Mouse (Mus musculus) MEL (cell line): ENCODE results near the gene Lrrc61. TPM values are rescaled to one million over a fixed set of nuclear protein-coding genes. Genes with fewer than 3 reads are reported as not detected.

Experiments
- DNase-seq: peaks from one replicate; pipeline ENCODE4 v3.0.0; 2011; ENCODE audit warnings: low read depth, low spot score
- H3K27ac ChIP-seq: 2 replicates; pipeline ENCODE4 v1.5.1; 2012; ENCODE audit warnings: low read depth, mild to moderate bottlenecking, control low read depth, low read length, moderate library complexity; ENCODE audit not compliant: control insufficient read depth
- H3K27me3 ChIP-seq, 2 experiments: fragments of 150-350 bp in 1 of 2; sonication (generic) in 1 of 2; 2 replicates each; pipeline ENCODE4 v1.6.1; 2012; ENCODE audit warnings: low read length in 2 of 2, mild to moderate bottlenecking in 2 of 2, improper control_type of control experiment in 1 of 2, moderate library complexity in 1 of 2; ENCODE audit not compliant: insufficient read depth in 2 of 2, control insufficient read depth in 1 of 2
- H3K36me3 ChIP-seq, 2 experiments: 2 replicates each; pipeline ENCODE4 v1.6.1; 2012 to 2014; ENCODE audit warnings: low read length in 2 of 2, improper control_type of control experiment in 1 of 2, inconsistent platforms in 1 of 2, mild to moderate bottlenecking in 1 of 2; ENCODE audit not compliant: insufficient read depth in 2 of 2, control insufficient read depth in 1 of 2
- H3K4me1 ChIP-seq, 2 experiments: fragments of 150-350 bp in 1 of 2; sonication (generic) in 1 of 2; 2 replicates each; pipeline ENCODE4 v1.6.1; 2012; ENCODE audit warnings: low read length in 2 of 2, improper control_type of control experiment in 1 of 2, mild to moderate bottlenecking in 1 of 2; ENCODE audit not compliant: insufficient read depth in 2 of 2, control insufficient read depth in 1 of 2
- H3K4me3 ChIP-seq, 2 experiments: fragments of 150-350 bp in 1 of 2; sonication (generic) in 1 of 2; 2 replicates each; pipeline ENCODE4 v1.5.1; 2012; ENCODE audit warnings: low read depth in 2 of 2, low read length in 2 of 2, mild to moderate bottlenecking in 2 of 2, moderate library complexity in 2 of 2, control low read depth in 1 of 2, improper control_type of control experiment in 1 of 2; ENCODE audit not compliant: control insufficient read depth in 1 of 2, insufficient read depth in 1 of 2
- H3K79me2 ChIP-seq: 2 replicates; pipeline ENCODE4 v1.6.1; 2012; ENCODE audit warnings: mild to moderate bottlenecking, low read length, moderate library complexity; ENCODE audit not compliant: control insufficient read depth, poor library complexity, insufficient read depth
- H3K9ac ChIP-seq: 2 replicates; pipeline ENCODE4 v1.6.1; 2012; ENCODE audit warnings: low read depth, mild to moderate bottlenecking, control low read depth, low read length, moderate library complexity; ENCODE audit not compliant: control insufficient read depth, poor library complexity, severe bottlenecking
- H3K9me3 ChIP-seq: fragments of 150-350 bp; sonication (generic); replicated peaks from 2 replicates; pipeline ENCODE4 v1.6.1; 2012; ENCODE audit warnings: mild to moderate bottlenecking, low read length, improper control_type of control experiment, moderate library complexity; ENCODE audit not compliant: insufficient read depth
- BHLHE40 ChIP-seq: IDR thresholded peaks from 2 replicates; pipeline ENCODE4 v1.6.1; 2012; ENCODE audit warnings: low read depth, mild to moderate bottlenecking, inconsistent platforms, low read length, improper control_type of control experiment, borderline replicate concordance
- CHD2 ChIP-seq: IDR thresholded peaks from 2 replicates; pipeline ENCODE4 v1.6.1; 2011; ENCODE audit warnings: low read length, improper control_type of control experiment
- E2F4 ChIP-seq: IDR thresholded peaks from 2 replicates; pipeline ENCODE4 v1.6.1; 2011; ENCODE audit warnings: low read depth, low read length, improper control_type of control experiment, borderline replicate concordance
- ELF1 ChIP-seq: IDR thresholded peaks from 2 replicates; pipeline ENCODE4 v1.6.1; 2014; ENCODE audit warnings: low read depth, mild to moderate bottlenecking, inconsistent platforms, low read length, improper control_type of control experiment, moderate library complexity
- GATA1 ChIP-seq: IDR thresholded peaks from 2 replicates; pipeline ENCODE4 v1.6.1; 2011; ENCODE audit warnings: low read depth, low read length, improper control_type of control experiment
- HCFC1 ChIP-seq: IDR thresholded peaks from 2 replicates; pipeline ENCODE4 v1.6.1; 2012; ENCODE audit warnings: low read depth, mild to moderate bottlenecking, inconsistent platforms, low read length, improper control_type of control experiment, moderate library complexity
- MAFK ChIP-seq: IDR thresholded peaks from 2 replicates; pipeline ENCODE4 v1.6.1; 2011; ENCODE audit warnings: low read depth, mild to moderate bottlenecking, low read length, improper control_type of control experiment, borderline replicate concordance
- MAX ChIP-seq: IDR thresholded peaks from 2 replicates; pipeline ENCODE4 v1.6.1; 2011; ENCODE audit warnings: low read length, improper control_type of control experiment
- MAZ ChIP-seq: IDR thresholded peaks from 2 replicates; pipeline ENCODE4 v1.6.1; 2012; ENCODE audit warnings: low read depth, mild to moderate bottlenecking, inconsistent platforms, low read length, improper control_type of control experiment
- MEF2A ChIP-seq: IDR thresholded peaks from 2 replicates; pipeline ENCODE4 v1.6.1; 2014; ENCODE audit warnings: low read depth, mild to moderate bottlenecking, inconsistent platforms, low read length, improper control_type of control experiment; ENCODE audit not compliant: poor library complexity, insufficient replicate concordance, severe bottlenecking; ENCODE audit errors: extremely low read depth
- MYB ChIP-seq: IDR thresholded peaks from 2 replicates; pipeline ENCODE4 v1.6.1; 2011; ENCODE audit warnings: mild to moderate bottlenecking, low read depth, low read length, improper control_type of control experiment
- MYC ChIP-seq: IDR thresholded peaks from 2 replicates; pipeline ENCODE4 v1.6.1; 2011; ENCODE audit warnings: low read depth, mild to moderate bottlenecking, low read length, improper control_type of control experiment, moderate library complexity
- NELFE ChIP-seq: IDR thresholded peaks from 2 replicates; pipeline ENCODE4 v1.6.1; 2011; ENCODE audit warnings: low read depth, low read length, improper control_type of control experiment
- POLR2A ChIP-seq, 2 experiments: IDR thresholded peaks; 2 replicates each; pipeline ENCODE4 v1.6.1; 2011 to 2012; ENCODE audit warnings: low read length in 2 of 2, mild to moderate bottlenecking in 2 of 2, control low read depth in 1 of 2, improper control_type of control experiment in 1 of 2, low read depth in 1 of 2, moderate library complexity in 1 of 2; ENCODE audit not compliant: control insufficient read depth in 1 of 2, insufficient read depth in 1 of 2, poor library complexity in 1 of 2
- POLR2AphosphoS2 ChIP-seq: IDR thresholded peaks from 2 replicates; pipeline ENCODE4 v1.6.1; 2011; ENCODE audit warnings: low read length, improper control_type of control experiment
- POLR2AphosphoS5 ChIP-seq: IDR thresholded peaks from 2 replicates; pipeline ENCODE4 v1.6.1; 2012; ENCODE audit warnings: low read depth, borderline replicate concordance, mild to moderate bottlenecking, inconsistent platforms, low read length, moderate library complexity, mixed read lengths
- SMC3 ChIP-seq: IDR thresholded peaks from 2 replicates; pipeline ENCODE4 v1.6.1; 2011; ENCODE audit warnings: low read depth, low read length, improper control_type of control experiment
- TCF12 ChIP-seq: IDR thresholded peaks from 2 replicates; pipeline ENCODE4 v1.6.1; 2014; ENCODE audit warnings: low read depth, mild to moderate bottlenecking, inconsistent platforms, low read length, improper control_type of control experiment, moderate library complexity
- ZC3H11A ChIP-seq: IDR thresholded peaks from 2 replicates; pipeline ENCODE4 v1.6.1; 2012; ENCODE audit warnings: low read depth, mild to moderate bottlenecking, inconsistent platforms, low read length, improper control_type of control experiment
- ZKSCAN1 ChIP-seq: IDR thresholded peaks from 2 replicates; pipeline ENCODE4 v1.6.1; 2012; ENCODE audit warnings: low read depth, mild to moderate bottlenecking, inconsistent platforms, low read length, improper control_type of control experiment, moderate library complexity
- ZNF384 ChIP-seq: IDR thresholded peaks from 2 replicates; pipeline ENCODE4 v1.6.1; 2012; ENCODE audit warnings: low read depth, mild to moderate bottlenecking, inconsistent platforms, low read length, improper control_type of control experiment
- polyA plus RNA-seq, 2 experiments: library from polyadenylated mRNA; stranded (reverse) in 1 of 2; unstranded in 1 of 2; fragments of >175 nt in 1 of 2; fragments of >200 nt in 1 of 2; gene quantifications; 2 replicates each; pipeline versions ENCODE4 v1.2.1 to v1.2.4; 2012; ENCODE audit warnings: low replicate concordance in 2 of 2, low read depth in 1 of 2; ENCODE audit not compliant: insufficient read length in 2 of 2, insufficient read depth in 1 of 2, missing spikeins in 1 of 2
- total RNA-seq: library from RNA; depleted of rRNA; stranded (reverse); fragments of 300-350 nt; gene quantifications from 2 replicates; pipeline ENCODE4 v1.2.3, GENCODE M21; 2012; rRNA removed

Gene Lrrc61
- total RNA-seq (not detected in 2 replicates), polyA plus RNA-seq (not detected)

- no peaks in the 10 kb centered on the region for H3K9me3 ChIP-seq
- H3K27ac ChIP-seq, result no peak within 1 kb of the TSS
- H3K27me3 ChIP-seq, result no peaks in the 10 kb centered on the region
- TF ChIP-seq ELF1 (no peak), MAX (no peak), MEF2A (no peak), ZC3H11A (no peak), HCFC1 (no peak), BHLHE40 (no peak), ZNF384 (no peak), E2F4 (no peak), GATA1 (no peak), MYC (no peak), NELFE (no peak), POLR2A (IDR thresholded peaks at IDR 0.05; ENCODE audit: control insufficient read depth in 1 of 2, insufficient read depth in 1 of 2, low read depth in 1 of 2, low read length in 2 of 2, poor library complexity in 1 of 2) (no peak), MAFK (no peak), MYB (no peak)
- H3K4me3 ChIP-seq, result no peak within 1 kb of the TSS
- no peaks in the 10 kb centered on the region for H3K4me1 ChIP-seq
- no peaks in the 10 kb centered on the region for H3K79me2 ChIP-seq
- no peak for DNase-seq
- H3K36me3 ChIP-seq, result no peaks in the 10 kb centered on the region
- no peak within 1 kb of the TSS for H3K9ac ChIP-seq
These were observed at the start of gene Lrrc61 for GRCm38 (mm10) chr6:48554280-48555103. Gene Lrrc61 (plus strand): TSS chr6:48554796.

GRCm38 (mm10) chr6:48508087-48508486, 46.5 kb upstream of the Lrrc61 start:
- no peaks in the 10 kb centered on the region for H3K9me3 ChIP-seq
- H3K4me1 ChIP-seq, result no peaks in the 10 kb centered on the region
- H3K36me3 ChIP-seq, result no peaks in the 10 kb centered on the region
- TF ChIP-seq SMC3, result no peak
- TF ChIP-seq MAFK, result no peak
- TF ChIP-seq TCF12, result no peak
- no peak for TF ChIP-seq MEF2A
- TF ChIP-seq POLR2AphosphoS2, result no peak
- no peak for TF ChIP-seq MAZ
- no peak for TF ChIP-seq E2F4
- TF ChIP-seq ZKSCAN1, result no peak
- TF ChIP-seq CHD2, result no peak
- no peak for TF ChIP-seq ZC3H11A
- TF ChIP-seq POLR2AphosphoS5, result no peak
- no peak for DNase-seq
- H3K9ac ChIP-seq, result no peak overlapping the region
- no peaks in the 10 kb centered on the region for H3K79me2 ChIP-seq
- no peaks in the 10 kb centered on the region for H3K27me3 ChIP-seq
- H3K4me3 ChIP-seq, result no peak overlapping the region
- no peak overlapping the region for H3K27ac ChIP-seq
